Mouse (Mus musculus): ENCODE measurements at regions not wholly inside any gene's neighbourhood (a gene's known extent, or its start where the extent isn't known, plus 50 kb on each side); places are given as distances from the start of the nearest gene placed in this dataset.

- Histone ChIP-seq H3K36me3 (ENCODE audit: control insufficient read depth, insufficient read depth) (no peaks in the 10 kb centered on the region), H3K27me3 (ENCODE audit: control insufficient read depth, insufficient read depth, insufficient read length) (no peaks in the 10 kb centered on the region), H3K79me2 (ENCODE audit: control insufficient read depth, insufficient read depth) (no peaks in the 10 kb centered on the region), H3K4me3 (no peak overlapping the region), H3K4me2 (ENCODE audit: low read depth) (no peak overlapping the region), H3ac (ENCODE audit: control insufficient read depth, insufficient read length) (no peak overlapping the region)
- TF ChIP-seq REST (IDR thresholded peaks at IDR 0.05; ENCODE audit: insufficient read depth, insufficient read length) (no peak), SRF (IDR thresholded peaks at IDR 0.05; ENCODE audit: control insufficient read depth, insufficient read length, low read depth) (no peak), POLR2AphosphoS2 (IDR thresholded peaks at IDR 0.05; ENCODE audit: insufficient read length, low read depth) (no peak), MAX (IDR thresholded peaks at IDR 0.05; ENCODE audit: low read depth) (no peak), POLR2A (IDR thresholded peaks at IDR 0.05; ENCODE audit: insufficient read length, low read depth) (no peak), USF1 (IDR thresholded peaks at IDR 0.05; ENCODE audit: low read depth) (no peak), MYOD1 (IDR thresholded peaks at IDR 0.05; ENCODE audit: control insufficient read depth in 1 of 3, insufficient read length in 2 of 3, low read depth in 2 of 3) (no peak), CEBPB (IDR thresholded peaks at IDR 0.05; ENCODE audit: insufficient read depth, poor library complexity, severe bottlenecking) (no peak), TCF3 (IDR thresholded peaks at IDR 0.05; ENCODE audit: insufficient read length, low read depth) (no peak), E2F4 (IDR thresholded peaks at IDR 0.05; ENCODE audit: insufficient read depth) (no peak), TCF12 (IDR thresholded peaks at IDR 0.05; ENCODE audit: insufficient read depth, poor library complexity, severe bottlenecking) (no peak), MYOG (IDR thresholded peaks at IDR 0.05; ENCODE audit: control insufficient read depth in 1 of 3, insufficient read depth in 1 of 3, insufficient read length in 2 of 3, low read depth in 2 of 3) (no peak)
Observed at GRCm38 (mm10) chr2:116709608-116710007, 168.9 kb upstream of the Tmco5 start.

- Histone ChIP-seq H3ac (ENCODE audit: control insufficient read depth, insufficient read length) (no peak overlapping the region), H3K4me3 (no peak overlapping the region), H3K79me2 (ENCODE audit: control insufficient read depth, insufficient read depth) (no peaks in the 10 kb centered on the region), H3K27me3 (ENCODE audit: control insufficient read depth, insufficient read depth, insufficient read length) (no peaks in the 10 kb centered on the region), H3K4me2 (ENCODE audit: low read depth) (no peak overlapping the region), H3K36me3 (ENCODE audit: control insufficient read depth, insufficient read depth) (no peaks in the 10 kb centered on the region)
- TF ChIP-seq MAX (IDR thresholded peaks at IDR 0.05; ENCODE audit: low read depth) (no peak), USF1 (IDR thresholded peaks at IDR 0.05; ENCODE audit: low read depth) (no peak), SRF (IDR thresholded peaks at IDR 0.05; ENCODE audit: control insufficient read depth, insufficient read length, low read depth) (no peak), POLR2AphosphoS2 (IDR thresholded peaks at IDR 0.05; ENCODE audit: insufficient read length, low read depth) (no peak), E2F4 (IDR thresholded peaks at IDR 0.05; ENCODE audit: insufficient read depth) (no peak), POLR2A (IDR thresholded peaks at IDR 0.05; ENCODE audit: insufficient read length, low read depth) (no peak), MYOG (IDR thresholded peaks at IDR 0.05; ENCODE audit: control insufficient read depth in 1 of 3, insufficient read depth in 1 of 3, insufficient read length in 2 of 3, low read depth in 2 of 3) (no peak), REST (IDR thresholded peaks at IDR 0.05; ENCODE audit: insufficient read depth, insufficient read length) (no peak), MYOD1 (IDR thresholded peaks at IDR 0.05; ENCODE audit: control insufficient read depth in 1 of 3, insufficient read length in 2 of 3, low read depth in 2 of 3) (no peak)
Observed at GRCm38 (mm10) chr2:116716529-116717201, 161.8 kb upstream of the Tmco5 start.

GRCm38 (mm10) chr2:116718637-116719036 lies 159.9 kb upstream of the Tmco5 start:
- Histone ChIP-seq H3K79me2 (ENCODE audit: control insufficient read depth, insufficient read depth) (no peaks in the 10 kb centered on the region), H3K4me2 (ENCODE audit: low read depth) (no peak overlapping the region), H3ac (ENCODE audit: control insufficient read depth, insufficient read length) (no peak overlapping the region), H3K27me3 (ENCODE audit: control insufficient read depth, insufficient read depth, insufficient read length) (no peaks in the 10 kb centered on the region), H3K4me3 (no peak overlapping the region), H3K36me3 (ENCODE audit: control insufficient read depth, insufficient read depth) (no peaks in the 10 kb centered on the region)
- TF ChIP-seq MYOG (IDR thresholded peaks at IDR 0.05; ENCODE audit: control insufficient read depth in 1 of 3, insufficient read depth in 1 of 3, insufficient read length in 2 of 3, low read depth in 2 of 3): no peak
- TF ChIP-seq TCF3 (IDR thresholded peaks at IDR 0.05; ENCODE audit: insufficient read length, low read depth): no peak
- TF ChIP-seq MAX (IDR thresholded peaks at IDR 0.05; ENCODE audit: low read depth): no peak
- no peak for TF ChIP-seq MYOD1 (IDR thresholded peaks at IDR 0.05; ENCODE audit: control insufficient read depth in 1 of 3, insufficient read length in 2 of 3, low read depth in 2 of 3)
- TF ChIP-seq CEBPB (IDR thresholded peaks at IDR 0.05; ENCODE audit: insufficient read depth, poor library complexity, severe bottlenecking): no peak
- TF ChIP-seq REST (IDR thresholded peaks at IDR 0.05; ENCODE audit: insufficient read depth, insufficient read length): no peak
- TF ChIP-seq E2F4 (IDR thresholded peaks at IDR 0.05; ENCODE audit: insufficient read depth): no peak
- TF ChIP-seq USF1 (IDR thresholded peaks at IDR 0.05; ENCODE audit: low read depth): no peak
- TF ChIP-seq TCF12 (IDR thresholded peaks at IDR 0.05; ENCODE audit: insufficient read depth, poor library complexity, severe bottlenecking): no peak
- no peak for TF ChIP-seq POLR2AphosphoS2 (IDR thresholded peaks at IDR 0.05; ENCODE audit: insufficient read length, low read depth)
- TF ChIP-seq SRF (IDR thresholded peaks at IDR 0.05; ENCODE audit: control insufficient read depth, insufficient read length, low read depth): no peak
- no peak for TF ChIP-seq POLR2A (IDR thresholded peaks at IDR 0.05; ENCODE audit: insufficient read length, low read depth)

GRCm38 (mm10) chr2:116727591-116727990 lies 150.9 kb upstream of the Tmco5 start:
- no peak for TF ChIP-seq USF1 (IDR thresholded peaks at IDR 0.05; ENCODE audit: low read depth)
- TF ChIP-seq MAX (IDR thresholded peaks at IDR 0.05; ENCODE audit: low read depth): no peak
- TF ChIP-seq REST (IDR thresholded peaks at IDR 0.05; ENCODE audit: insufficient read depth, insufficient read length): no peak
- TF ChIP-seq POLR2A (IDR thresholded peaks at IDR 0.05; ENCODE audit: insufficient read length, low read depth): no peak
- no peak for TF ChIP-seq SRF (IDR thresholded peaks at IDR 0.05; ENCODE audit: control insufficient read depth, insufficient read length, low read depth)
- TF ChIP-seq MYOD1 (IDR thresholded peaks at IDR 0.05; ENCODE audit: control insufficient read depth in 1 of 3, insufficient read length in 2 of 3, low read depth in 2 of 3): no peak
- no peak for TF ChIP-seq CEBPB (IDR thresholded peaks at IDR 0.05; ENCODE audit: insufficient read depth, poor library complexity, severe bottlenecking)
- no peak for TF ChIP-seq MYOG (IDR thresholded peaks at IDR 0.05; ENCODE audit: control insufficient read depth in 1 of 3, insufficient read depth in 1 of 3, insufficient read length in 2 of 3, low read depth in 2 of 3)
- no peak for TF ChIP-seq E2F4 (IDR thresholded peaks at IDR 0.05; ENCODE audit: insufficient read depth)
- TF ChIP-seq TCF3 (IDR thresholded peaks at IDR 0.05; ENCODE audit: insufficient read length, low read depth): no peak
- no peak for TF ChIP-seq TCF12 (IDR thresholded peaks at IDR 0.05; ENCODE audit: insufficient read depth, poor library complexity, severe bottlenecking)
- no peak for TF ChIP-seq POLR2AphosphoS2 (IDR thresholded peaks at IDR 0.05; ENCODE audit: insufficient read length, low read depth)
- H3K4me2 ChIP-seq (ENCODE audit: low read depth): no peak overlapping the region

More at GRCm38 (mm10) chr2:116727591-116727990, 150.9 kb upstream of the Tmco5 start:
- no peaks in the 10 kb centered on the region for H3K36me3 ChIP-seq (ENCODE audit: control insufficient read depth, insufficient read depth)
- no peaks in the 10 kb centered on the region for H3K79me2 ChIP-seq (ENCODE audit: control insufficient read depth, insufficient read depth)
- H3ac ChIP-seq (ENCODE audit: control insufficient read depth, insufficient read length): no peak overlapping the region
- H3K27me3 ChIP-seq (ENCODE audit: control insufficient read depth, insufficient read depth, insufficient read length): no peaks in the 10 kb centered on the region
- no peak overlapping the region for H3K4me3 ChIP-seq

All from myocyte (in vitro differentiated cells).